Mouse (Mus musculus) gastrocnemius, postnatal 25 days (tissue): Measurements from ENCODE around the gene Ppp3ca. TPM values are rescaled to one million over a fixed set of nuclear protein-coding genes. Genes with fewer than 3 reads are reported as not detected.

Source experiments
- DNase-seq: peaks from one replicate; pipeline ENCODE4 v3.0.0; 2022
- total RNA-seq, 2 experiments: library from RNA; stranded (reverse); gene quantifications; 1 replicate in 1 of 2; 2 replicates in 1 of 2; pipeline ENCODE4 v1.2.3; 2021

The Ppp3ca gene
- total RNA-seq, 2 experiments from 2014 or later = 130 to 149 TPM

DNA sequence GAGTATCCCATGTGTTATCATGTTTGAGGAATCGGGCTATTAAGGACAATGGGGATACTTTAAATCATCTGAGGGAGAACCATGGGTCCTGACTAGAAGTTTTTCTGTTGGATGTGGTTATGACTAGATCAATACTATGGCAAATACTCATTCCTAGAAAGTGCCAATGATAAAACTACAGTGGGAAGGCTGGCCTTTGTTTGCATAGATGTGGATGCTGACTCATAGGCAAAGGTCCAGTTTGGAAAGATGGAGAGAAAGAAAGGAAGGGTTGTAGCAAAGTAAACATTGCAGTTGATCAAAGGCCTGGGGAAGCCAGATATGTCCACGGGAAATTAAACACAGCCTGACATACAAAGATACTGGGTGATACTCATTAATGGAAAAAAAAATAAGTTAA lies 142.9 kb downstream of the Ppp3ca start:
- DNase-seq = no peak

- DNase-seq = no peak
Measured at GRCm38 (mm10) chr3:136813886-136814285, 144.0 kb downstream of the Ppp3ca start.

- DNase-seq = no peak
Measured at GRCm38 (mm10) chr3:136814916-136815315, 145.0 kb downstream of the Ppp3ca start.

DNA sequence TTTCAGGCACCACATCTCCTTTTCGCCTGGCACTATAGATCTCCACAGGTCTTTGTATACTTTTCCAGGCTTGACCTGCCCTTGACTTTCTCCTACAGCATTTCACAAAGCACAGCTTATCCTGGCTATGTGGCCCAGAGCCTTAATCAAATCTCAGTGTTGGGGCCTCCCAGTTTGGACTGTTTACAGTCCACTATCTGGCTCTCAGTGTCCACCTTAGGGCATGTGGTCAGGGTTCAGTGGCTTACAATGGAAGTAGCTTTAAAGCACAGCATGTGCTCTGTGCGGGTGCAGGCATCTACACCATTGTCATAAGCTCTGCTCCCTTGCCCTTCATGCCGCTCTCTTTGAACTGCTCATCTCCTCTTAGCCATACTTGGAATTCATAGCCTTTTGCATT lies 146.4 kb downstream of the Ppp3ca start:
- DNase-seq = no peak

- peak; percentile 13 for DNase-seq
Measured at GRCm38 (mm10) chr3:136818997-136819396, 149.1 kb downstream of the Ppp3ca start.

DNA sequence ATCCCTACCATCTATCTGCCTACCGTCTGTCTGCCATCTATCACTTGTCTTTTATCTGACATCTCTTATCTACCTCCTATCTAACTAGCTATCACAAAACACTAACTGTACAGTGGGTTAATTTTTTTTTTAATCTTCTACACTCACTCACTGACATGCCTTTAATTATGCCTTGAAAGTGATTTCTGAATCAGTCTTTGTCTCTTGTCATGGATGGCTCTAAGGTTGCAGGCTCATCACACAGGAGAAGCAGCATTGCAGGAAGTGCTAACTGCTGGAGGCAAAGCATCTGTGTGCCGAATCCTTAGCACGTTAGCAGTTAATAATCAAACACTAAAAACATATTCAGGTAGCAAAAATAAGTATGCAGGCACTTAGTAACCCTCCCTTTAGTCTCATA lies 151.1 kb downstream of the Ppp3ca start:
- no peak for DNase-seq

- no peak for DNase-seq
Measured at GRCm38 (mm10) chr3:136821993-136822392, 152.1 kb downstream of the Ppp3ca start.

GRCm38 (mm10) chr3:136822431-136822830 lies 152.5 kb downstream of the Ppp3ca start:
- DNase-seq = no peak

DNA sequence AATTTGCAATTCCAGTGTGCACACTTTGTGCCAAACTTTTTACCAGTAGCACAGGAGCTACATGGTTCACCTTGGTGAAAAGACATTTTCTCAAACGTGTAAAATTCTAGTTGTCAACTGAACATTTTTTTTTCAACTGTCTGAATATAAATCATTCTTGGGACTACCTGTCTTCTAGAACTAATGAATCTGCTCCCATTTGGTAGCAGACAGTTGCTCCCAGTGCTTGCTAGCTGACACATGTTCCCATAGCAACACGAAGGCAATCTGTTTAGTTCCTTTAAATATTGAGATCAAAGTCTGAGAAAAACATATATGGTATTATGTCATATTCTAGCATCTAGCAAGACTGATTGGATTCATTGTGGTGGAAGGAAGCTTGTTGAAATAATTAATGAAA lies 158.5 kb downstream of the Ppp3ca start:
- DNase-seq = no peak

- DNase-seq = no peak
Measured at GRCm38 (mm10) chr3:136829109-136829508, 159.2 kb downstream of the Ppp3ca start.

- DNase-seq = peak; percentile 24
Measured at GRCm38 (mm10) chr3:136830687-136831220, 160.8 kb downstream of the Ppp3ca start.

GRCm38 (mm10) chr3:136833003-136833745 lies 163.2 kb downstream of the Ppp3ca start:
- no peak for DNase-seq

GRCm38 (mm10) chr3:136833893-136834292 lies 164.0 kb downstream of the Ppp3ca start:
- peak; percentile 55 for DNase-seq

DNA sequence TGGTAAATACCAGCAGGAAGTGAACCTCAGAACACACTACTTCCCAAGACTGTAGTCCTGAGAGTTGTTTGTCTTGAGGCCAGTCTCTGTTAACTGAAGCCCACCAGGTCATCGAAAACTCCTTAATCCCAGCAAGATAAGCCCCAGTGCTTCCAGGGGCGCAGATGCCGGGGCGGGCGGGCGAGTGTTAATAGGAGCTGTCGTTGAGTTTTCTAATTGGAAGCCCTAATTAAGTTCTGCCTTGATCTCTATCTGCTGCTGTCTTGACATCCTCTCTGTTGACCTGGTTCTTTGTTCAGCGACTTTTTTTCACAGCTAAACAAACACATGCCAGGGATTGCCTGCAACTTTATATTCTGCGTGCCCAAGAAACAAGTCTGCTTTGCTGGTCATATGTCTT lies 165.9 kb downstream of the Ppp3ca start:
- DNase-seq = no peak

DNA sequence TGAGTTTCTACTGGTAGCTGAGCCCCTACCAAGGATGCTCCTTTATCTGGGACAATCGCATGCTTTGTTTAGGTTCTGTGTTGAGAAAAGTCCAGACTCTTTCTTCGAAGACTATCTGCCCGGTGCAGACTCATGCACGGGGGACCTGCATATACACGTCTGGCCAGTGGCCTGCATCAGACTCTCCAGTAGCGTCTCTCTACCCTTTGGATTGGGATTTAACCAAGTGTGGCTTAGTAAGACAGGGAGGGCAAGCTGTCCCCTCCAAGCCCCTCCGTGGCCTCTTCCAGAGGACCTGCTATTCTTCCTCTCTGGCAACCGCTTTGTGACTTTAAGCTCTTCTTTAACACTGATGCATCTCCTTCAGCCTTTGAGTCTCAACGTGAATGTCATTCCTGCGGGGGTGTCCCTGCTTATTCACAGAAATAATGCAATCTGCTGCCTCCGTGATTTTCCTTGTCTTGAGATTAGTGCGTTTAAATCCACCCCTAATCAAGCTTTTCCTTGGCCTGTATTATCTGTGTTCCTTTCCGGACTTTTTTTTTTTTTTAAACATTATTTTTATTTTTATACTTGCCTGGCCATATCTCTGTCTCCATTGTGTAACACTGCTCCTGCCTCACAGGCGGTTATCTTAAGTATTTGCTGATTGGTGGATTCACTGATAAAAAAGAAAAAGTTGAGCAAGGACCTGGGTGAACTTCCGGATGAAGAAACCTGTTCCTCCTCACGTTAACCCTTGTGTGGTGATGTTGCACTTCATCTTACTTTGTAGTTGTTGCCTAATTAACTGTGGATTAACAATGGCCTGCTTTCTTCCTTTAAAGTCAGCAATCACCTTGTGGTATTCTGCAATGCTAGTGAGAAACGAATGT lies 166.6 kb downstream of the Ppp3ca start:
- no peak for DNase-seq

DNA sequence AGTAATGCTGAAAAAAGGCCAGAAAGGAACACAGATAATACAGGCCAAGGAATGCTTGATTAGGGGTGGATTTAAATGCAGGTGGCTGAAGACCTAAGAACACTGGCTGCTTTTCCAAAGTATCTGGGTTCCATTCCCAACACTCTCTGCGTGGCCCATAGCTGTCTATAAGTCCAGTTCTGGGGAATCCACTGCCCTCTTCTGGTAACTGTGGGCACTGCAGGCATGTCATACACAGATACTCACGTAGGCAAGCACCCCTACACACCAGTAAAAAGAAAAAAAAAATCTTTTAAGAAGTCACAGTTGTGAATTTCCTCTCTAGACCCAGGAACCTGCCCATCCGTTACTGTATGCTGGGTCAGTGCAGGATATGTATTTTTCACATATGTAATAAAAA lies 167.7 kb downstream of the Ppp3ca start:
- DNase-seq = no peak

DNA sequence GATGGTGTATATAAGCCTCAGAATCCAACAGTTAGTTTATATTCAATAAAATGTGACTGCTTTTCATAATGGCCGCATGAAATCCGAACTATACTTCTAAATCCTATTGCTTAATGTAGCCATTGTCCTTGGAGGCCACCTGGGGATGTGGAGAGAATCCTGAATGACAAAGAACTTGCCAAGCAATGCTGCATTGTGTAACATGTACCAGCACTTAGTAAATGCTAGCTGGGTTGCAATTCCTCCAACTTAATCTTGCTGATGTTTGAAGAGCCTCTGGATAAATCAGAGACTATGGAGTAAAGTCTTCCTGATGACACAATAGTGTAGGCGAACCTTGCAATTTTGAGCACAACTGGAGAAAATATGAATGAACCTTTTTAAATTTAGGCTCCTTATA lies 171.4 kb downstream of the Ppp3ca start:
- DNase-seq = no peak

DNA sequence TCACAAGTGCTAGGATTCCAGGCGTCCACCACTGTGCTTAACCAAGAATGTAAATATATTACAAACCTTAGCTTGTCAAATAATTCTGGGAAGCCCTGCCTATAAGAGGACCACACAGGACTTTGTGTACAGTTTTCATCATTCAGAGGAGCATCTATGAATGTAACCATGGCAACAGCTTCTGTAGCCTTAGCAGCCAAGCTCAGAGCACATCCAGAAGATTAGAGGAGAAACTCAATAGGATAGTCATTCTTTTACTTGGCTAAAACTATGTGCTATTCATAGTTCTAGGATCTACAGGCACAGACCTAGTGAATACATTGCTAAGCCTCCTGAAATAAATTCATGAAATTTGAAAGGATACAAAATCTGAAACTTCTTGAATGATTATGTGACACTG lies 172.5 kb downstream of the Ppp3ca start:
- no peak for DNase-seq

DNA sequence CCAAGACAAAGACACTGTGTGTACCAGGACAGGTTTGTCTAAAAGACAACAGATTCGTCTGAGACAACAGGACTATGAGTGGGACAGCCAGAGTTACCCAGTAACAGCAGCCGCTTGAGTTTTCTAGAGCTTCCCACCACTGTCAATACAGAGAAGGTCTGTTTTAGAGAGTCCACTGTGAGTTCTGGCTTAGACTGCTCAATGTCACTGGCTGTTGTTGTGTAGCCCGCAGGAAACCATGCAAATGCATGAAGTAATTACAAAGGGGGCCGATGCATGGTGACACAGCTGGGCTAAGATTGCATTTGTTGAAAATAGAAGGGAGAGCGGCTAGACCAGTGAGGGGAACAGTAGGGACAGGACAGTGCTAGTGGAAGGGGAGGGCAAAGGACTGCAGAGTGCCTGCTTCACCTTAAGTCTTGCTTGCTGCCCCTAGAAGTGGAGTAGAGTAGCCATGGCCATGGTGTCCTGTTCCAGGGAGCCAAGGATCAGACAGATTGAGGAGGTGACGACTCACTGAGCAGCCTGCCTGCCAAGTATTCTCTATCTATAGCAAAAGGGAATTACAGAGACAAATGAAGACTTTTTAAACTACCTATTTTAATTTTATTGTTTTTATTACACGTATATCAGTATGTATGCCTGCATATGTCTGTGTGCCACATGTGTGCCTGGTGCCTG lies 174.0 kb downstream of the Ppp3ca start:
- DNase-seq = no peak

DNA sequence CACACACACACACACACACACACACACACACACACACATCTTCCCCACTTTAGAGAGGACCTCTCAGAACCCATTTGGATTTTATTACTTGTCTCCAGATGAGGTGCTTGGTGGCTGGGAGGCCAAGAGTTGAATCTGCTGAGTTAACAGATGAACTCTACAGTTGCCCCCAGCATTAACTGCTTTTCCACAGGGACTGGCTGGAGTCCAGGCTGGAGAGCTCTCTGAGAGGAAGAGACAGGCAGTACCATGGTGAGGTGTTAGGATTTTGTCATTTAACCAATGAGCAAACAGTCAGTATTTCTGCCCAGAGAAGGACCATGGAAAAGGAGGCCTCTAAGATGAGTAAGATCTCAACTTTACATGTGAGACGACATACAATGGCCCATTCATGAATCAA lies 179.1 kb downstream of the Ppp3ca start:
- no peak for DNase-seq

- DNase-seq = no peak
Measured at GRCm38 (mm10) chr3:136852921-136853320, 183.0 kb downstream of the Ppp3ca start.

- peak; percentile 18 for DNase-seq
Measured at GRCm38 (mm10) chr3:136853596-136853995, 183.7 kb downstream of the Ppp3ca start.

DNA sequence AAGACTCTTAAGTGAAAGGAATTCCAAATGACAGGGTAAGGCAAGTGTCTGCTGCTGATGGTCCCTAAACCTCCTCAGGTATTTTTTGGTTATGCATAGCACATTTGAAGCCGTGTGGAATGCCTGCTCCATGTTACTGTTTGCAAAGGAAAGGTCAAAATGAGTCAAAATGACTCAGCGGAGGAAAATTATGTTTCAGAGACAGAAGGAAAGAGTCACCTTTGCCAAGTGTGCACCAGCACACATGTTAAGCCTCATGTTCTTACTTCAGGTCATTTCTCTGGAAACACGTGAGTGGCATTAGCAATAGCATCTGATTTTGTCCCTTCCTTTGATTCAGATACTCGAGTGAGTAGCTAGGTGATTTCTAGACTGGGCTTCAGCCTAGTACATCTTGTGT lies 186.1 kb downstream of the Ppp3ca start:
- no peak for DNase-seq
